9 mouse cellular contexts compared by ENCODE assay signal in genomic region chr5:139745771-139746170, GRCm38 (mm10). TPM values are rescaled to one million over a fixed set of nuclear protein-coding genes. Genes with fewer than 3 reads are reported as not detected.
A peak's percentile ranks its signal among the peaks of the same experiment; 100 is the strongest.
DNase-seq lines count a peak whose midpoint lies in the region; ATAC-seq and TF ChIP-seq lines count a peak whose summit lies in the region.
"Had no signal": no experiment of that assay in that cellular context is flagged by ENCODE, and none has a peak within 500 bp of the region (broad histone marks: within the 10 kb centered on the region; RNA-seq: fewer than 3 reads in every experiment).

No protein-coding gene starts in this region.

- H3K4me1 ChIP-seq in midbrain, embryonic 10.5 days: no peaks in the 10 kb centered on the region
- no peaks in the 10 kb centered on the region for H3K4me1 ChIP-seq in midbrain, embryonic 15.5 days
- H3K4me1 ChIP-seq in liver, embryonic 14.5 days (replicated peaks; ENCODE audit: control insufficient read depth in 2 of 2, insufficient read depth in 2 of 2, low read length in 1 of 2): peaks cover 5 to 12% of the 10 kb centered on the region in 2 experiments

- peaks cover 11% of the 10 kb centered on the region for H3K36me3 ChIP-seq in midbrain, embryonic 10.5 days
- no peaks in the 10 kb centered on the region; the same call in 1 of the 2 replicates for H3K36me3 ChIP-seq in midbrain, embryonic 15.5 days (replicated peaks)
- no peaks in the 10 kb centered on the region for H3K36me3 ChIP-seq in liver, embryonic 14.5 days (replicated peaks; ENCODE audit: control insufficient read depth, insufficient read depth, low read depth)

- H3K9me3 ChIP-seq in midbrain, embryonic 10.5 days (replicated peaks): no peaks in the 10 kb centered on the region
- no peaks in the 10 kb centered on the region for H3K9me3 ChIP-seq in midbrain, embryonic 15.5 days
- H3K9me3 ChIP-seq in liver, embryonic 14.5 days (ENCODE audit: control insufficient read depth, low read length): no peaks in the 10 kb centered on the region

- DNase-seq in midbrain, embryonic 10.5 days (ENCODE audit: low spot score): peak; percentile 46
- DNase-seq in adrenal gland, postnatal 10 days: peak; percentile 80
- peak; percentile 65 for DNase-seq in induced T-regulatory cell, adult 2 months (ENCODE audit: low read depth)
- peak in 1 of 3 experiments; percentile 58 for DNase-seq in liver, embryonic 14.5 days (ENCODE audit: low read depth in 3 of 3, low spot score in 3 of 3)
- peak; percentile 72 for DNase-seq in retina, embryonic 14.5 days (ENCODE audit: low spot score)
- DNase-seq in right cerebral cortex, postnatal 4 days: no peak

- no peak for ATAC-seq in midbrain, embryonic 15.5 days (replicated peaks)
- peak; percentile 78 for ATAC-seq in erythroid progenitor cell, adult 5-6 weeks (replicated peaks; ENCODE audit: low FRiP score, poor library complexity, severe bottlenecking)
- peak; percentile 78 for ATAC-seq in liver, embryonic 14.5 days (ENCODE audit: insufficient read depth)

- 5% methylated on average over 3 of the region's 3 CpGs for WGBS in midbrain, embryonic 10.5 days
- WGBS in midbrain, embryonic 15.5 days: 5% methylated on average over 3 of the region's 3 CpGs
- WGBS in liver, embryonic 14.5 days (ENCODE audit: insufficient replicate concordance): 6% methylated on average over 3 of the region's 3 CpGs

- H3K4me3 ChIP-seq in midbrain, embryonic 10.5 days: no peak overlapping the region
- no peak overlapping the region for H3K4me3 ChIP-seq in midbrain, embryonic 15.5 days
- no peak overlapping the region for H3K4me3 ChIP-seq in liver, embryonic 14.5 days (ENCODE audit: insufficient read depth in 1 of 2, low read depth in 2 of 2, low read length in 2 of 2)
- H3K4me3 ChIP-seq: erythroblast, embryonic 14.5 days had no signal

- no peak for TF ChIP-seq EP300 in liver, embryonic 14.5 days (IDR thresholded peaks at IDR 0.05; ENCODE audit: low read depth)

- H3K9ac ChIP-seq in midbrain, embryonic 15.5 days: no peak overlapping the region
- no peak overlapping the region for H3K9ac ChIP-seq in liver, embryonic 14.5 days (replicated peaks)

- H3K27me3 ChIP-seq in midbrain, embryonic 10.5 days (ENCODE audit: low read depth, poor library complexity, severe bottlenecking): no peaks in the 10 kb centered on the region
- H3K27me3 ChIP-seq in midbrain, embryonic 15.5 days (replicated peaks): no peaks in the 10 kb centered on the region
- no peaks in the 10 kb centered on the region for H3K27me3 ChIP-seq in liver, embryonic 14.5 days (ENCODE audit: control insufficient read depth, insufficient read depth, low read length)

- TF ChIP-seq CTCF in liver, embryonic 14.5 days (IDR thresholded peaks at IDR 0.05; ENCODE audit: low read depth): peak; percentile 98

- no peak overlapping the region for H3K4me2 ChIP-seq in midbrain, embryonic 15.5 days
- no peak overlapping the region for H3K4me2 ChIP-seq in liver, embryonic 14.5 days (ENCODE audit: low read depth)

- no peak overlapping the region for H3K27ac ChIP-seq in midbrain, embryonic 10.5 days (replicated peaks)
- H3K27ac ChIP-seq in midbrain, embryonic 15.5 days: no peak overlapping the region
- no peak overlapping the region for H3K27ac ChIP-seq in liver, embryonic 14.5 days

RNA-seq across cellular contexts. Expression of gene Micall2, which starts 9.6 kb away (rescaled TPM):
- 5.7 and 7.8 TPM in 2 replicates for polyA plus RNA-seq in midbrain, embryonic 10.5 days (2016; fragmentation: Nextera tagmentation; extraction: Ambion mirVana)
- polyA plus RNA-seq in midbrain, embryonic 15.5 days (2015; fragmentation: Nextera tagmentation; extraction: Ambion mirVana): 12.2 and 14.0 TPM in 2 replicates
- 1 to 10 TPM; 6.6 to 9.2 TPM for total RNA-seq in adrenal gland, postnatal 10 days (2021)
- total RNA-seq in erythroid progenitor cell, adult 5-6 weeks (2015; ENCODE audit: low replicate concordance): 42.8 and 81.4 TPM in 2 replicates
- 58.5 and 59.2 TPM in 2 replicates for total RNA-seq in erythroid progenitor cell, adult 5-6 weeks (2017; ENCODE audit: low replicate concordance)
- 8.3 and 8.4 TPM in 2 replicates for polyA plus RNA-seq in liver, embryonic 14.5 days (2012; rRNA removed)
- 10.3 and 14.4 TPM in 2 replicates for polyA plus RNA-seq in liver, embryonic 14.5 days (2014; fragmentation: Nextera tagmentation; extraction: Ambion mirVana)

RNA-seq across cellular contexts. Expression of gene Ints1, which starts 29.7 kb away (rescaled TPM):
- polyA plus RNA-seq in midbrain, embryonic 10.5 days (2016; fragmentation: Nextera tagmentation; extraction: Ambion mirVana): 33.4 and 34.7 TPM in 2 replicates
- polyA plus RNA-seq in midbrain, embryonic 15.5 days (2015; fragmentation: Nextera tagmentation; extraction: Ambion mirVana): 32.8 and 34.3 TPM in 2 replicates
- total RNA-seq in adrenal gland, postnatal 10 days (2021): 10 to 100 TPM; 36.6 to 51.9 TPM
- 46.5 and 59.1 TPM in 2 replicates for total RNA-seq in erythroid progenitor cell, adult 5-6 weeks (2015; ENCODE audit: low replicate concordance)
- 31.3 and 72.7 TPM in 2 replicates for total RNA-seq in erythroid progenitor cell, adult 5-6 weeks (2017; ENCODE audit: low replicate concordance)
- polyA plus RNA-seq in liver, embryonic 14.5 days (2012; rRNA removed): 12.1 and 14.5 TPM in 2 replicates
- polyA plus RNA-seq in liver, embryonic 14.5 days (2014; fragmentation: Nextera tagmentation; extraction: Ambion mirVana): 13.5 and 17.5 TPM in 2 replicates

RNA-seq across cellular contexts. Expression of gene Mafk, which starts 45.5 kb away (rescaled TPM):
- polyA plus RNA-seq in midbrain, embryonic 10.5 days (2016; fragmentation: Nextera tagmentation; extraction: Ambion mirVana): 9.7 and 9.9 TPM in 2 replicates
- 18.2 and 18.8 TPM in 2 replicates for polyA plus RNA-seq in midbrain, embryonic 15.5 days (2015; fragmentation: Nextera tagmentation; extraction: Ambion mirVana)
- 10 to 100 TPM; 18.8 to 25.1 TPM for total RNA-seq in adrenal gland, postnatal 10 days (2021)
- total RNA-seq in erythroid progenitor cell, adult 5-6 weeks (2015; ENCODE audit: low replicate concordance): 36.5 and 36.8 TPM in 2 replicates
- total RNA-seq in erythroid progenitor cell, adult 5-6 weeks (2017; ENCODE audit: low replicate concordance): 45.3 and 55.7 TPM in 2 replicates
- polyA plus RNA-seq in liver, embryonic 14.5 days (2012; rRNA removed): 21.6 and 23.0 TPM in 2 replicates
- 20.7 and 22.7 TPM in 2 replicates for polyA plus RNA-seq in liver, embryonic 14.5 days (2014; fragmentation: Nextera tagmentation; extraction: Ambion mirVana)
